Mouse (Mus musculus): Measurements from ENCODE around the gene Dnttip1. TPM values are rescaled to one million over a fixed set of nuclear protein-coding genes. Genes with fewer than 3 reads are reported as not detected.

Gene Dnttip1
- polyA plus RNA-seq, 1 experiment = 16.6 TPM

Other genes starting within 250 kb of the Dnttip1 start
- gene Pigt, start 248.5 kb upstream of the Dnttip1 start, polyA plus RNA-seq (2012; ENCODE audit: insufficient read depth, insufficient read length, missing spikeins) = 15.7 and 21.6 TPM in 2 replicates
- not detected in 2 replicates for gene Wfdc2, start 183.6 kb upstream of the Dnttip1 start, polyA plus RNA-seq (2012; ENCODE audit: insufficient read depth, insufficient read length, missing spikeins)
- not detected in 2 replicates for gene Spint3, start 172.5 kb upstream of the Dnttip1 start, polyA plus RNA-seq (2012; ENCODE audit: insufficient read depth, insufficient read length, missing spikeins)
- not detected in 2 replicates for gene Wfdc6a, start 160.5 kb upstream of the Dnttip1 start, polyA plus RNA-seq (2012; ENCODE audit: insufficient read depth, insufficient read length, missing spikeins)
- not detected in 2 replicates for gene Eppin, start 152.4 kb upstream of the Dnttip1 start, polyA plus RNA-seq (2012; ENCODE audit: insufficient read depth, insufficient read length, missing spikeins)
- gene Wfdc6b, start 132.5 kb upstream of the Dnttip1 start, polyA plus RNA-seq (2012; ENCODE audit: insufficient read depth, insufficient read length, missing spikeins) = not detected in 2 replicates
- gene Wfdc8, start 132.4 kb upstream of the Dnttip1 start, polyA plus RNA-seq (2012; ENCODE audit: insufficient read depth, insufficient read length, missing spikeins) = not detected in 2 replicates
- gene Wfdc16, start 107.2 kb upstream of the Dnttip1 start, polyA plus RNA-seq (2012; ENCODE audit: insufficient read depth, insufficient read length, missing spikeins) = not detected in 2 replicates
- not detected in 2 replicates for gene Wfdc10, start 89.9 kb upstream of the Dnttip1 start, polyA plus RNA-seq (2012; ENCODE audit: insufficient read depth, insufficient read length, missing spikeins)
- gene Wfdc9, start 89.4 kb upstream of the Dnttip1 start, polyA plus RNA-seq (2012; ENCODE audit: insufficient read depth, insufficient read length, missing spikeins) = not detected in 2 replicates
- gene Wfdc11, start 71.9 kb upstream of the Dnttip1 start, polyA plus RNA-seq (2012; ENCODE audit: insufficient read depth, insufficient read length, missing spikeins) = not detected in 2 replicates
- not detected in 2 replicates for gene Wfdc13, start 60.9 kb upstream of the Dnttip1 start, polyA plus RNA-seq (2012; ENCODE audit: insufficient read depth, insufficient read length, missing spikeins)
- not detected in 2 replicates for gene Spint4, start 47.5 kb upstream of the Dnttip1 start, polyA plus RNA-seq (2012; ENCODE audit: insufficient read depth, insufficient read length, missing spikeins)
- not detected in 2 replicates for gene Spint5, start 30.7 kb upstream of the Dnttip1 start, polyA plus RNA-seq (2012; ENCODE audit: insufficient read depth, insufficient read length, missing spikeins)
- not detected in 2 replicates for gene Wfdc3, start 52 bp upstream of the Dnttip1 start, polyA plus RNA-seq (2012; ENCODE audit: insufficient read depth, insufficient read length, missing spikeins)
- gene Ube2c, start 23.9 kb downstream of the Dnttip1 start, polyA plus RNA-seq (2012; ENCODE audit: insufficient read depth, insufficient read length, missing spikeins) = 1.4 and 3.8 TPM in 2 replicates
- 204 and 410 TPM in 2 replicates for gene Tnnc2, start 34.0 kb downstream of the Dnttip1 start, polyA plus RNA-seq (2012; ENCODE audit: insufficient read depth, insufficient read length, missing spikeins)
- gene Snx21, start 39.8 kb downstream of the Dnttip1 start, polyA plus RNA-seq (2012; ENCODE audit: insufficient read depth, insufficient read length, missing spikeins) = 28.2 and 36.8 TPM in 2 replicates
- 15.5 and 16.3 TPM in 2 replicates for gene Acot8, start 58.9 kb downstream of the Dnttip1 start, polyA plus RNA-seq (2012; ENCODE audit: insufficient read depth, insufficient read length, missing spikeins)
- gene Zswim3, start 59.1 kb downstream of the Dnttip1 start, polyA plus RNA-seq (2012; ENCODE audit: insufficient read depth, insufficient read length, missing spikeins) = 1.5 and 3.6 TPM in 2 replicates
- gene Zswim1, start 76.7 kb downstream of the Dnttip1 start, polyA plus RNA-seq (2012; ENCODE audit: insufficient read depth, insufficient read length, missing spikeins) = 4.1 and 5.3 TPM in 2 replicates
- gene Spata25, start 82.6 kb downstream of the Dnttip1 start, polyA plus RNA-seq (2012; ENCODE audit: insufficient read depth, insufficient read length, missing spikeins) = not detected in 2 replicates
- 44.9 and 55.0 TPM in 2 replicates for gene Ctsa, start 86.9 kb downstream of the Dnttip1 start, polyA plus RNA-seq (2012; ENCODE audit: insufficient read depth, insufficient read length, missing spikeins)
- gene Neurl2, start 87.5 kb downstream of the Dnttip1 start, polyA plus RNA-seq (2012; ENCODE audit: insufficient read depth, insufficient read length, missing spikeins) = 1.1 and 4.1 TPM in 2 replicates
- 59.0 and 82.5 TPM in 2 replicates for gene Pltp, start 111.7 kb downstream of the Dnttip1 start, polyA plus RNA-seq (2012; ENCODE audit: insufficient read depth, insufficient read length, missing spikeins)
- 21.6 and 25.6 TPM in 2 replicates for gene Pcif1, start 133.3 kb downstream of the Dnttip1 start, polyA plus RNA-seq (2012; ENCODE audit: insufficient read depth, insufficient read length, missing spikeins)
- gene Zfp335, start 165.8 kb downstream of the Dnttip1 start, polyA plus RNA-seq (2012; ENCODE audit: insufficient read depth, insufficient read length, missing spikeins) = 6.2 and 6.9 TPM in 2 replicates
- gene Mmp9, start 194.8 kb downstream of the Dnttip1 start, polyA plus RNA-seq (2012; ENCODE audit: insufficient read depth, insufficient read length, missing spikeins) = 5.8 and 6.9 TPM in 2 replicates
- gene Slc12a5, start 214.8 kb downstream of the Dnttip1 start, polyA plus RNA-seq (2012; ENCODE audit: insufficient read depth, insufficient read length, missing spikeins) = 1.2 and 1.3 TPM in 2 replicates